Mouse (Mus musculus) liver, embryonic 13.5 days (tissue): ENCODE measurements around the gene Foxd1. TPM values are rescaled to one million over a fixed set of nuclear protein-coding genes. Genes with fewer than 3 reads are reported as not detected.

ENCODE experiments used
- ATAC-seq: fragments of 200-750 bp; cut with Nextera tagmentation; 2 replicates; pipeline ENCODE4 v1.8.0; 2017; ENCODE audit warnings: low read depth, mild to moderate bottlenecking, moderate number of reproducible peaks, moderate library complexity
- DNase-seq: peaks from one replicate; pipeline ENCODE4 v3.0.0; 2022
- H3K27ac ChIP-seq: fragments of 300-500 bp; sonication (generic); 2 replicates; pipeline ENCODE4 v1.5.1; 2015; ENCODE audit warnings: moderate library complexity, mild to moderate bottlenecking, inconsistent platforms
- H3K27me3 ChIP-seq: fragments of 300-500 bp; sonication (generic); 2 replicates; pipeline ENCODE4 v1.6.1; 2015; ENCODE audit warnings: mild to moderate bottlenecking, inconsistent platforms
- H3K36me3 ChIP-seq: fragments of 300-500 bp; sonication (generic); 2 replicates; pipeline ENCODE4 v1.6.1; 2015; ENCODE audit warnings: mild to moderate bottlenecking, inconsistent platforms
- H3K4me1 ChIP-seq: fragments of 300-500 bp; sonication (generic); replicated peaks from 2 replicates; pipeline ENCODE4 v1.6.1; 2015; ENCODE audit warnings: inconsistent platforms
- H3K4me2 ChIP-seq: fragments of 300-500 bp; sonication (generic); 2 replicates; pipeline ENCODE4 v1.6.1; 2015; ENCODE audit warnings: inconsistent platforms, mild to moderate bottlenecking, moderate library complexity
- H3K4me3 ChIP-seq: fragments of 300-500 bp; sonication (generic); replicated peaks from 2 replicates; pipeline ENCODE4 v1.5.1; 2015; ENCODE audit warnings: mild to moderate bottlenecking, inconsistent platforms
- H3K9ac ChIP-seq: fragments of 300-500 bp; sonication (generic); 2 replicates; pipeline ENCODE4 v1.6.1; 2015; ENCODE audit warnings: mild to moderate bottlenecking, inconsistent platforms
- H3K9me3 ChIP-seq: fragments of 300-500 bp; sonication (generic); replicated peaks from 2 replicates; pipeline ENCODE4 v1.6.1; 2016; ENCODE audit warnings: inconsistent platforms
- WGBS: fragments of 180-500 bp; shearing (Covaris S2); methylation state at CpG from one replicate; pipeline ENCODE4 v1.1.7; 2015; ENCODE audit not compliant: insufficient replicate concordance; 5-methylcytosine and 5-hydroxymethylcytosine counted together
- polyA plus RNA-seq: library from polyadenylated mRNA; unstranded; fragments of >200 nt; fragmentation: Nextera tagmentation; extraction: Ambion mirVana; gene quantifications from 2 replicates; pipeline ENCODE4 v1.2.1, GENCODE M21; 2015

The Foxd1 gene
- polyA plus RNA-seq, 1 experiment from 2014 or later, result not detected

GRCm38 (mm10) chr13:98365766-98366421, 11.9 kb downstream of the Foxd1 start:
- 1% methylated on average over 52 of the region's 52 CpGs for WGBS
- peaks cover 93% of the 10 kb centered on the region for H3K27me3 ChIP-seq
- no peak overlapping the region for H3K27ac ChIP-seq
- peaks cover 4% of the 10 kb centered on the region for H3K4me1 ChIP-seq
- H3K9ac ChIP-seq, result no peak overlapping the region
- peak overlapping the region; percentile 21; the same call in 1 of the 2 replicates for H3K4me2 ChIP-seq
- DNase-seq, result no peak
- no peaks in the 10 kb centered on the region for H3K36me3 ChIP-seq
- peak overlapping the region; percentile 14; the same call in 1 of the 2 replicates for H3K4me3 ChIP-seq
- H3K9me3 ChIP-seq, result no peaks in the 10 kb centered on the region
- no peak for ATAC-seq

GRCm38 (mm10) chr13:98366469-98367275, 12.6 kb downstream of the Foxd1 start:
- no peak overlapping the region for H3K9ac ChIP-seq
- DNase-seq (no peak), ATAC-seq (no peak)
- no peaks in the 10 kb centered on the region for H3K36me3 ChIP-seq
- H3K27ac ChIP-seq, result no peak overlapping the region
- peaks cover 4% of the 10 kb centered on the region for H3K4me1 ChIP-seq
- H3K4me2 ChIP-seq, result peak overlapping the region; percentile 21; the same call in 1 of the 2 replicates
- WGBS, result 2% methylated on average over 43 of the region's 43 CpGs
- H3K4me3 ChIP-seq, result no peak overlapping the region
- peaks cover 92% of the 10 kb centered on the region for H3K27me3 ChIP-seq
- no peaks in the 10 kb centered on the region for H3K9me3 ChIP-seq

- Histone ChIP-seq H3K27ac (no peak overlapping the region), H3K4me1 (peaks cover 4% of the 10 kb centered on the region), H3K27me3 (peaks cover 87% of the 10 kb centered on the region), H3K4me3 (no peak overlapping the region), H3K9ac (no peak overlapping the region), H3K4me2 (no peak overlapping the region), H3K36me3 (no peaks in the 10 kb centered on the region), H3K9me3 (no peaks in the 10 kb centered on the region)
- DNase-seq (no peak), ATAC-seq (no peak)
- 17% methylated on average over 3 of the region's 3 CpGs for WGBS
Measured at GRCm38 (mm10) chr13:98367601-98368000, 13.6 kb downstream of the Foxd1 start.

GRCm38 (mm10) chr13:98369046-98369445, 15.0 kb downstream of the Foxd1 start:
- H3K4me3 ChIP-seq, result no peak overlapping the region
- H3K36me3 ChIP-seq, result no peaks in the 10 kb centered on the region
- no peaks in the 10 kb centered on the region for H3K9me3 ChIP-seq
- H3K27me3 ChIP-seq, result peaks cover 86% of the 10 kb centered on the region
- no peak overlapping the region for H3K4me2 ChIP-seq
- 22% methylated on average over 6 of the region's 6 CpGs for WGBS
- ATAC-seq (no peak), DNase-seq (no peak)
- no peak overlapping the region for H3K9ac ChIP-seq
- peaks cover 4% of the 10 kb centered on the region for H3K4me1 ChIP-seq
- H3K27ac ChIP-seq, result no peak overlapping the region

GRCm38 (mm10) chr13:98374560-98374959, 20.5 kb downstream of the Foxd1 start:
- peaks cover 36% of the 10 kb centered on the region for H3K27me3 ChIP-seq
- H3K9me3 ChIP-seq, result no peaks in the 10 kb centered on the region
- no peak overlapping the region for H3K4me3 ChIP-seq
- no peaks in the 10 kb centered on the region for H3K36me3 ChIP-seq
- H3K9ac ChIP-seq, result no peak overlapping the region
- no peaks in the 10 kb centered on the region for H3K4me1 ChIP-seq
- ATAC-seq (no peak), DNase-seq (no peak)
- no peak overlapping the region for H3K4me2 ChIP-seq
- no peak overlapping the region for H3K27ac ChIP-seq
- WGBS, result 49% methylated on average over 8 of the region's 8 CpGs

- Histone ChIP-seq H3K9ac (no peak overlapping the region), H3K36me3 (no peaks in the 10 kb centered on the region), H3K4me2 (no peak overlapping the region), H3K9me3 (no peaks in the 10 kb centered on the region), H3K27me3 (peaks cover 31% of the 10 kb centered on the region), H3K27ac (no peak overlapping the region), H3K4me3 (no peak overlapping the region), H3K4me1 (no peaks in the 10 kb centered on the region)
- WGBS, result 37% methylated on average over 3 of the region's 3 CpGs
- ATAC-seq (no peak), DNase-seq (no peak)
Measured at GRCm38 (mm10) chr13:98374979-98375378, 20.9 kb downstream of the Foxd1 start.

GRCm38 (mm10) chr13:98377746-98378145, 23.7 kb downstream of the Foxd1 start:
- WGBS, result 51% methylated on average over 3 of the region's 3 CpGs
- Histone ChIP-seq H3K27ac (no peak overlapping the region), H3K27me3 (peaks cover 14% of the 10 kb centered on the region), H3K36me3 (no peaks in the 10 kb centered on the region), H3K4me2 (no peak overlapping the region), H3K9ac (no peak overlapping the region), H3K4me1 (no peaks in the 10 kb centered on the region), H3K4me3 (no peak overlapping the region), H3K9me3 (no peaks in the 10 kb centered on the region)
- ATAC-seq, result no peak
- DNase-seq, result no peak

- ATAC-seq, result no peak
- 63% methylated on average over 4 of the region's 4 CpGs for WGBS
Measured at GRCm38 (mm10) chr13:98382751-98383150, 28.7 kb downstream of the Foxd1 start.

GRCm38 (mm10) chr13:98383911-98384498, 30.0 kb downstream of the Foxd1 start:
- Histone ChIP-seq H3K27ac (no peak overlapping the region), H3K9me3 (no peaks in the 10 kb centered on the region), H3K4me1 (no peaks in the 10 kb centered on the region), H3K9ac (no peak overlapping the region), H3K4me3 (no peak overlapping the region), H3K4me2 (no peak overlapping the region), H3K27me3 (peaks cover 18% of the 10 kb centered on the region), H3K36me3 (no peaks in the 10 kb centered on the region)
- WGBS, result 68% methylated on average over 16 of the region's 16 CpGs
- DNase-seq (no peak), ATAC-seq (no peak)

More at GRCm38 (mm10) chr13:98382751-98383150, 28.7 kb downstream of the Foxd1 start:
- Histone ChIP-seq H3K4me1 (no peaks in the 10 kb centered on the region), H3K36me3 (no peaks in the 10 kb centered on the region), H3K27ac (no peak overlapping the region), H3K27me3 (peaks cover 6% of the 10 kb centered on the region; the same call in 1 of the 2 replicates), H3K4me3 (no peak overlapping the region), H3K4me2 (no peak overlapping the region), H3K9ac (no peak overlapping the region), H3K9me3 (no peaks in the 10 kb centered on the region)
- DNase-seq, result no peak

- no peak overlapping the region for H3K9ac ChIP-seq
- no peak overlapping the region for H3K4me3 ChIP-seq
- H3K4me1 ChIP-seq, result no peaks in the 10 kb centered on the region
- no peak overlapping the region for H3K4me2 ChIP-seq
- H3K27me3 ChIP-seq, result peaks cover 36% of the 10 kb centered on the region
- no peak overlapping the region for H3K27ac ChIP-seq
- ATAC-seq (no peak), DNase-seq (no peak)
- H3K36me3 ChIP-seq, result no peaks in the 10 kb centered on the region
- WGBS, result 51% methylated on average over 2 of the region's 2 CpGs
- H3K9me3 ChIP-seq, result no peaks in the 10 kb centered on the region
Measured at GRCm38 (mm10) chr13:98385877-98386276, 31.8 kb downstream of the Foxd1 start.

GRCm38 (mm10) chr13:98389092-98389491, 35.0 kb downstream of the Foxd1 start:
- DNase-seq (no peak), ATAC-seq (no peak)
- Histone ChIP-seq H3K4me3 (no peak overlapping the region), H3K9ac (no peak overlapping the region), H3K27me3 (peaks cover 68% of the 10 kb centered on the region), H3K9me3 (no peaks in the 10 kb centered on the region), H3K27ac (no peak overlapping the region), H3K36me3 (no peaks in the 10 kb centered on the region), H3K4me2 (no peak overlapping the region), H3K4me1 (0 out of 2 replicates have a peak, but pooled peaks cover 3% of the 10 kb centered on the region)
- 24% methylated on average over 1 of the region's 1 CpGs for WGBS
